ENCODE assay signal across 8 mouse cellular contexts in genomic region chr8:69974806-69975205, GRCm38 (mm10). TPM values are rescaled to one million over a fixed set of nuclear protein-coding genes. Genes with fewer than 3 reads are reported as not detected.
DNase-seq lines count a peak whose midpoint lies in the region; ATAC-seq and TF ChIP-seq lines count a peak whose summit lies in the region.

No protein-coding gene starts in this region.

- H3K9me3 ChIP-seq in heart, embryonic 12.5 days (replicated peaks) = no peaks in the 10 kb centered on the region
- no peaks in the 10 kb centered on the region for H3K9me3 ChIP-seq in CH12.LX (replicated peaks; ENCODE audit: low read length)
- no peaks in the 10 kb centered on the region for H3K9me3 ChIP-seq in forebrain, embryonic 16.5 days (ENCODE audit: control insufficient read depth, low read length)
- H3K9me3 ChIP-seq in liver, embryonic 15.5 days (replicated peaks) = no peaks in the 10 kb centered on the region

- WGBS in heart, embryonic 12.5 days = 42% methylated on average over 5 of the region's 5 CpGs
- 37% methylated on average over 5 of the region's 5 CpGs for WGBS in forebrain, embryonic 16.5 days
- WGBS in liver, embryonic 15.5 days (ENCODE audit: insufficient replicate concordance) = 41% methylated on average over 5 of the region's 5 CpGs

- H3K4me1 ChIP-seq in heart, embryonic 12.5 days (replicated peaks) = peaks cover 44% of the 10 kb centered on the region
- peaks cover 18 to 51% of the 10 kb centered on the region in 2 experiments for H3K4me1 ChIP-seq in CH12.LX (ENCODE audit: control insufficient read depth in 1 of 2, insufficient read depth in 2 of 2)
- peaks cover 18% of the 10 kb centered on the region for H3K4me1 ChIP-seq in forebrain, embryonic 16.5 days (replicated peaks; ENCODE audit: control insufficient read depth, insufficient read depth, low read length)
- peaks cover 68% of the 10 kb centered on the region for H3K4me1 ChIP-seq in liver, embryonic 15.5 days (replicated peaks)

- ATAC-seq in heart, embryonic 12.5 days (ENCODE audit: insufficient number of reproducible peaks, low FRiP score) = no peak
- ATAC-seq in forebrain, embryonic 16.5 days = no peak
- ATAC-seq in liver, embryonic 15.5 days (ENCODE audit: insufficient read depth) = no peak

- H3K4me2 ChIP-seq in heart, embryonic 12.5 days = peak overlapping the region; percentile 78
- peak overlapping the region; percentile 62 for H3K4me2 ChIP-seq in CH12.LX (ENCODE audit: insufficient read depth, low read depth, poor library complexity, severe bottlenecking)
- peak overlapping the region; percentile 65 for H3K4me2 ChIP-seq in forebrain, embryonic 16.5 days (ENCODE audit: low read length)
- peak overlapping the region; percentile 95 for H3K4me2 ChIP-seq in liver, embryonic 15.5 days

- H3K9ac ChIP-seq in heart, embryonic 12.5 days = peak overlapping the region; percentile 97
- peak overlapping the region; percentile 58 for H3K9ac ChIP-seq in CH12.LX (ENCODE audit: insufficient read depth, low read depth)
- H3K9ac ChIP-seq in forebrain, embryonic 16.5 days (replicated peaks; ENCODE audit: low read depth, low read length) = no peak overlapping the region
- peak overlapping the region; percentile 98 for H3K9ac ChIP-seq in liver, embryonic 15.5 days

- dilution Hi-C loops in CH12.LX (cut with MboI; ENCODE audit: extremely low pct_ligation_motif_present, extremely low pct_unique_long_range_greater_than_20kb, low sequenced_read_pairs) = no loop called here

- peak overlapping the region; percentile 97 for H3K4me3 ChIP-seq in heart, embryonic 12.5 days
- H3K4me3 ChIP-seq in CH12.LX (replicated peaks in 1 of 3; ENCODE audit: low read depth in 2 of 3, low read length in 2 of 3, poor library complexity in 1 of 3) = peak overlapping the region in 1 of 3 experiments; percentile 83
- H3K4me3 ChIP-seq in forebrain, embryonic 16.5 days (replicated peaks; ENCODE audit: low read length) = peak overlapping the region; percentile 90
- peak overlapping the region; percentile 98 for H3K4me3 ChIP-seq in liver, embryonic 15.5 days (replicated peaks)

- TF ChIP-seq EP300 in CH12.LX (IDR thresholded peaks at IDR 0.05; ENCODE audit: low read length) = no peak

- TF ChIP-seq POLR2A in CH12.LX (IDR thresholded peaks at IDR 0.05; ENCODE audit: low read depth, low read length) = no peak

- H3K27me3 ChIP-seq in heart, embryonic 12.5 days (replicated peaks) = no peaks in the 10 kb centered on the region
- no peaks in the 10 kb centered on the region for H3K27me3 ChIP-seq in CH12.LX (replicated peaks)
- H3K27me3 ChIP-seq in forebrain, embryonic 16.5 days (replicated peaks; ENCODE audit: control insufficient read depth, insufficient read depth, low read length) = no peaks in the 10 kb centered on the region
- H3K27me3 ChIP-seq in liver, embryonic 15.5 days = no peaks in the 10 kb centered on the region

- TF ChIP-seq CTCF in CH12.LX (conservative IDR thresholded peaks at IDR 0.05 in 1 of 2, IDR thresholded peaks at IDR 0.05 in 1 of 2; ENCODE audit: low read depth in 2 of 2, low read length in 2 of 2) = no peak

- TF ChIP-seq RAD21 in CH12.LX (IDR thresholded peaks at IDR 0.05; ENCODE audit: low read depth, low read length) = no peak

- peaks cover 49% of the 10 kb centered on the region for H3K79me2 ChIP-seq in CH12.LX (replicated peaks; ENCODE audit: control insufficient read depth, extremely low read depth, insufficient read depth, poor library complexity, severe bottlenecking)

- peak overlapping the region; percentile 86 for H3K27ac ChIP-seq in heart, embryonic 12.5 days (ENCODE audit: poor library complexity, severe bottlenecking)
- H3K27ac ChIP-seq in CH12.LX (ENCODE audit: insufficient read depth, low read depth) = no peak overlapping the region
- no peak overlapping the region for H3K27ac ChIP-seq in forebrain, embryonic 16.5 days (ENCODE audit: low read length)
- H3K27ac ChIP-seq in liver, embryonic 15.5 days (replicated peaks) = peak overlapping the region; percentile 92

- no peaks in the 10 kb centered on the region for H3K36me3 ChIP-seq in heart, embryonic 12.5 days
- H3K36me3 ChIP-seq in CH12.LX (replicated peaks in 1 of 2; ENCODE audit: control insufficient read depth in 1 of 2, insufficient read depth in 1 of 2, low read length in 1 of 2) = peaks cover 4 to 42% of the 10 kb centered on the region in 2 experiments
- no peaks in the 10 kb centered on the region for H3K36me3 ChIP-seq in forebrain, embryonic 16.5 days (ENCODE audit: control insufficient read depth, insufficient read depth)
- no peaks in the 10 kb centered on the region for H3K36me3 ChIP-seq in liver, embryonic 15.5 days (replicated peaks)

- in situ Hi-C loops in CH12.LX (cut with MboI; ENCODE audit: low pct_ligation_motif_present, low pct_unique_long_range_greater_than_20kb, low sequenced_read_pairs) = no loop called here

- DNase-seq in heart, adult 9 months (ENCODE audit: low spot score in 2 of 2) = no peak
- DNase-seq in CH12.LX (ENCODE audit: extremely low read depth) = no peak
- DNase-seq in right cerebral cortex, adult 2 months (ENCODE audit: low spot score in 2 of 2) = no peak
- no peak for DNase-seq in left cerebral cortex, adult 11 months (ENCODE audit: low spot score)
- no peak for DNase-seq in gastrocnemius, postnatal 25 days

TF ChIP-seq in CH12.LX, 34 proteins besides CTCF, POLR2A, EP300 and RAD21:
- TF ChIP-seq CHD2 (IDR thresholded peaks at IDR 0.05; ENCODE audit: low read length) (0 out of 2 replicates have a peak, but pooled peaks have one; percentile 11), SMC3 (IDR thresholded peaks at IDR 0.05; ENCODE audit: low read depth, low read length) (no peak), JUND (conservative IDR thresholded peaks at IDR 0.05; ENCODE audit: low read depth, low read length) (no peak)

RNA-seq across cellular contexts. Expression of gene Gatad2a, which starts 21.4 kb away (rescaled TPM):
- 55.6 and 59.2 TPM in 2 replicates for polyA plus RNA-seq in heart, embryonic 12.5 days (2016; fragmentation: Nextera tagmentation; extraction: Ambion mirVana)
- 70.8 and 73.2 TPM in 2 replicates for total RNA-seq in CH12.LX (2012; rRNA removed)
- 31.5 and 35.7 TPM in 2 replicates for total RNA-seq in CH12.LX (2014; rRNA removed)
- 95.1 and 122 TPM in 2 replicates for polyA plus RNA-seq in CH12.LX (2012; ENCODE audit: insufficient read length, low read depth)
- 22.6 and 23.5 TPM in 2 replicates for polyA plus RNA-seq in forebrain, embryonic 16.5 days (2015; fragmentation: Nextera tagmentation; extraction: Ambion mirVana)
- polyA plus RNA-seq in liver, embryonic 15.5 days (2015; fragmentation: Nextera tagmentation; extraction: Ambion mirVana) = 28.0 and 32.2 TPM in 2 replicates
- total RNA-seq in gastrocnemius, postnatal 25 days (2021) = 10 to 100 TPM; 25.4 to 26.2 TPM

Comparison
In these comparisons a context has a peak if more than half of its experiments do, and no peak if none do; other contexts are left out.
1. H3K27ac ChIP-seq: peak in heart, embryonic 12.5 days (single experiment) and liver, embryonic 15.5 days (single experiment); none in CH12.LX (single experiment) and forebrain, embryonic 16.5 days (single experiment).
2. Peak in every context shown above with its lines, with median percentiles within 50 percentile points of each other: H3K4me2 ChIP-seq.